Mouse (Mus musculus) c-Kit-positive CD71-negative TER-119-negative erythroid progenitor cells, embryonic 14.5 days (primary cell): ENCODE data around the gene Sox10.
A peak's percentile ranks its signal among the peaks of the same experiment; 100 is the strongest.

ENCODE experiments used
- DNase-seq: peaks from one replicate; pipeline ENCODE4 v3.0.0-alpha.2; 2013; ENCODE audit warnings: low read depth

Gene Sox10

GRCm38 (mm10) chr15:79165140-79165539 lies at the start of gene Sox10:
TSS of gene Sox10 (minus strand) at chr15:79165240.
- DNase-seq: no peak

GRCm38 (mm10) chr15:79213591-79213990 lies 48.6 kb upstream of the Sox10 start:
- DNase-seq: no peak

- DNase-seq: no peak
Measured at GRCm38 (mm10) chr15:79212750-79213446, 47.9 kb upstream of the Sox10 start.

GRCm38 (mm10) chr15:79210357-79210756 lies 45.3 kb upstream of the Sox10 start:
- DNase-seq: no peak

- no peak for DNase-seq
Measured at GRCm38 (mm10) chr15:79208758-79209439, 43.9 kb upstream of the Sox10 start.

GRCm38 (mm10) chr15:79208211-79208610 lies 43.2 kb upstream of the Sox10 start:
- no peak for DNase-seq

GRCm38 (mm10) chr15:79202575-79202974 lies 37.5 kb upstream of the Sox10 start:
- DNase-seq: no peak

- DNase-seq: no peak
Measured at GRCm38 (mm10) chr15:79201491-79202150, 36.6 kb upstream of the Sox10 start.

GRCm38 (mm10) chr15:79199390-79199976 lies 34.4 kb upstream of the Sox10 start:
- DNase-seq: no peak

- DNase-seq: no peak
Measured at GRCm38 (mm10) chr15:79195492-79195891, 30.5 kb upstream of the Sox10 start.

- no peak for DNase-seq
Measured at GRCm38 (mm10) chr15:79194946-79195345, 29.9 kb upstream of the Sox10 start.

GRCm38 (mm10) chr15:79194048-79194447 lies 29.0 kb upstream of the Sox10 start:
- DNase-seq: no peak

- DNase-seq: no peak
Measured at GRCm38 (mm10) chr15:79192885-79193845, 28.1 kb upstream of the Sox10 start.

GRCm38 (mm10) chr15:79192450-79192849 lies 27.4 kb upstream of the Sox10 start:
- no peak for DNase-seq

- DNase-seq: no peak
Measured at GRCm38 (mm10) chr15:79191426-79191825, 26.4 kb upstream of the Sox10 start.

GRCm38 (mm10) chr15:79187819-79188218 lies 22.8 kb upstream of the Sox10 start:
- no peak for DNase-seq

GRCm38 (mm10) chr15:79185213-79185612 lies 20.2 kb upstream of the Sox10 start:
- DNase-seq: no peak

GRCm38 (mm10) chr15:79176905-79177304 lies 11.9 kb upstream of the Sox10 start:
- no peak for DNase-seq

- no peak for DNase-seq
Measured at GRCm38 (mm10) chr15:79166712-79167111, 1.7 kb upstream of the Sox10 start.

- no peak for DNase-seq
Measured at GRCm38 (mm10) chr15:79164251-79164650, 789 bp downstream of the Sox10 start.

- DNase-seq: no peak
Measured at GRCm38 (mm10) chr15:79162822-79163221, 2.2 kb downstream of the Sox10 start.

GRCm38 (mm10) chr15:79162301-79162700 lies 2.7 kb downstream of the Sox10 start:
- DNase-seq: peak; percentile 18
